Mouse (Mus musculus): ENCODE results near the gene Pus1.

The Pus1 gene

GRCm38 (mm10) chr5:110779998-110780760 lies at the start of gene Pus1:
TSS of gene Pus1 (minus strand) at chr5:110780659.
- DNase-seq (ENCODE audit: low read depth, low spot score), result peak; percentile 84

- DNase-seq (ENCODE audit: low read depth, low spot score), result no peak
Measured at GRCm38 (mm10) chr5:110827576-110827975, 47.1 kb upstream of the Pus1 start.

GRCm38 (mm10) chr5:110826781-110827495 lies 46.5 kb upstream of the Pus1 start:
- peak; percentile 53 for DNase-seq (ENCODE audit: low read depth, low spot score)

- DNase-seq (ENCODE audit: low read depth, low spot score), result no peak
Measured at GRCm38 (mm10) chr5:110824421-110824820, 44.0 kb upstream of the Pus1 start.

DNA sequence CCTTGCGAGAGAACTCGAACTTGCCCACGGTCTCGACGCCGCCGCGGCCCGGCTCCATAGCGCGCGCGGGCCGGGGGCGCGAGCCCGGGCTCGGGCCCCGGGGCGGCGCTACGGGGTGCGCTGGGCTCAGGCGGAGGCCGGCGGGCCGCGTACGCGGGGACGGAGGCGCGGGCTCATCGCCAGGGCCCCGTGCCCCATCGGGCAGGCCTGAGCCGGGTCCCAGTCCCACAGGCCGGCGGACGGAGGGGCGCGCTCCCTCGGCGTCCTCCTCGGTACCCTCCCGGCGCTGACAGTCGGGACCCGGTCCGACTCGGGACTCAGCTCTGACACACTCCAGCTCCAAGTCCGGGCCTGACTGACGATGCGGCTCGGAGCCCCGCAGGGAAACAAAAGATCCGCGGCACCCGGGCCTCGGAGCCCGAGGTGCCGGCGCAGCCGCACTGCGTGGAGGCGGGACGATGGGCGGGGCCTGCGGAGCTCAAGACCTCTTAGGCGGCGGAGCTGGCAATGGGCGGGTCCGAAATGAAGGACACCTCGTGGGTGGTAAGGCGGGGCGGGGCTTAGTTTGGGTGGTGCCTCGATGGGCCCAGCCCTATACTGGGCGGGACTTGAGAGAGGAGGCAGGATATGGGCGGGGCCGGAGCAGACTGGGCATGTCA lies 29.3 kb upstream of the Pus1 start, which contains the start of gene Ulk1:
Ulk1 (minus strand) TSS at position 431 of the 659 bp plus-strand sequence.
- DNase-seq (ENCODE audit: low read depth, low spot score), result peak; percentile 98

DNA sequence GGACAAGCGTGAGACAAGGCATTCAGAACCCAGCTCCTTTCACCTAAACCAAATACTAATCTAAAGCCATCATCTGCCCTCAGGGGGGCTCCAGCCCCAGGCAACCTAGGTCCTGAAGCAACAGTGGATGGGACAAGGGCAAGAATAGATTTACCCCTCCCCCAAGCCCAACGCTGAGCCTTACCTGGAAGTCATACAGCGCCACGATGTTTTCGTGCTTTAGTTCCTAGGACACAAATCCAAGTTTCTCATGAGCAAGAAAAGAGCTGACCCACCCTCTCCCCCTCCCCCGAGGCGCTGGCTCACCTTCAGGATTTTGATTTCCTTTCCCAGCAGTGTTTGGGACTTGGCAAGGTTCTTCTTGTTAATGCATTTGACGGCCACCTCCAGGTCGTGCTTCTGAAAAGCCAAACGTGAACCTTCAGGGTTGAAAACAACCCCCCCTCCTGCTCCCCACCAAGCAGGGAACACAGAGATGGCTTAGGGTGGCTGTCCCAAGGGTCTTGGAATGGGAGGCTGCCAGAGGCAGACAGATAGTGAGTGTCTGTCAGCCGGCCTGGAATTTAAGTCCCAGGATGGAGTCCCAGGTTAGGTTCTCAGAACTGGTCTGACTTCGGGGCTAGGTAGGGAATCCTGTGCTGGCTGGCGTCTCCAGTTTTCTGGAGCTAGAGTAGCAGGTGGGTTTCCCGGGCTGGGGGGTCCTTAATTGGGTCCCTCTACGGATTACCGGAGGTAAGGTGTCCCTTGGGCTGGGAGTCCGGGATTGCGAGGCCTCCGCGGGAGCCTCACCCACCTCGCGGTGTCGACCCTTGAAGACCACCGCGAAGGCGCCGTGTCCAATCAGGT lies 28.6 kb upstream of the Pus1 start:
- no peak for DNase-seq (ENCODE audit: low read depth, low spot score)

GRCm38 (mm10) chr5:110808061-110808631 lies 27.7 kb upstream of the Pus1 start:
- DNase-seq (ENCODE audit: low read depth, low spot score), result peak; percentile 52

DNA sequence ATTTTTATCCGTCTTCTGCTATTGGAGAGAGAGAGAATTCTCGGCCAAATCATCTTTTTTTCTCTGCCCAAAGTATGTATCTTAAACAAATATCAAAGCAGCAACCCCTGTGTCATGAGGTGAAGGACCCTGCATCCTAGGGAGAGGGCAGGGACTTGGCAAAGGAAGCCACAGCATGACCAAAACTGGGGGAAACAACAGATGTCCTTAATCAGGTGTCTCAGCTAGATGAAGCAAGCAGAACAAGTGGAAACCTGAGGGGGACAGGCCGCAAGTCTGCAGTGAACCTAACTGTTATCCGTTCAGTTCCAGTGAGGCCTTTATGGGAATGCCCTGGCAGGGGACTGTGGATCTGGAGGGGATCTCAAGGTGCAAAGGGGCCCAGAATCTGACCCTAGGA lies 27.0 kb upstream of the Pus1 start:
- DNase-seq (ENCODE audit: low read depth, low spot score), result no peak

GRCm38 (mm10) chr5:110806676-110807075 lies 26.2 kb upstream of the Pus1 start:
- DNase-seq (ENCODE audit: low read depth, low spot score), result no peak

- DNase-seq (ENCODE audit: low read depth, low spot score), result no peak
Measured at GRCm38 (mm10) chr5:110806154-110806553, 25.7 kb upstream of the Pus1 start.

DNA sequence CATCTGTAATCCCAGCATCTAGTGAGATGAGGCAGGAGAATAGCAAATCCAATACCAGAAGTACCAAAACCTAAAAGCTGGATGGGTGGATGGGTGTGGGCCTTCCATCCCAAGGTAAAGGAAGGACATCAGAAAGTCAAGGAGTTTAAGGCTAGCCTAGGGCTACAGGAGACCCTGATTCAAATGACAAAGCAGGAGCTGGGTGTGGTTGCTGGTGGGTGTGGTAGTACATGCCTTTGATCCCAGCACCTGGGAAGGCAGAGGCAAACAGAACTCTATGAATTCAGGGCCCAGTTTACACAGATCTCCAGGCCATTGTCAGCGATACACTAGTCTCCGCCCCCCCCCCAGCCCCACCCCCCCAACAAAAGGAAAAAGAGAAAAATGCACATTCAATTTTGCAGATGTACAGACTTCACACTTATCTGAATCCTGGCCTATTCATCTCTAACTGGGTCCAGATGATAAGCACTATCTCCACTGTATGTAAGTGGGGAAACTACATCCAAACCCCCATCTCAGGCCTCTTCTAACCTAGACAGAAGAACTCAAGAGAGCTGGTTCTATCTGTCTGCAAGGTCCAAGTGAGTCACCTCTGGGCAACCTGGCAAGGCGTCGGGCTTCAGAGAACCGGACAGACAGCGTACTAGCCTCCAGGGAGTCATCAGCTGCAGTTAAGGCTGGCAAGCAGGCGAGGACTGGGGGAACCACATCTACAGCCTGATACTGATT lies 23.7 kb upstream of the Pus1 start:
- DNase-seq (ENCODE audit: low read depth, low spot score), result no peak

- DNase-seq (ENCODE audit: low read depth, low spot score), result no peak
Measured at GRCm38 (mm10) chr5:110802809-110803208, 22.4 kb upstream of the Pus1 start.

DNA sequence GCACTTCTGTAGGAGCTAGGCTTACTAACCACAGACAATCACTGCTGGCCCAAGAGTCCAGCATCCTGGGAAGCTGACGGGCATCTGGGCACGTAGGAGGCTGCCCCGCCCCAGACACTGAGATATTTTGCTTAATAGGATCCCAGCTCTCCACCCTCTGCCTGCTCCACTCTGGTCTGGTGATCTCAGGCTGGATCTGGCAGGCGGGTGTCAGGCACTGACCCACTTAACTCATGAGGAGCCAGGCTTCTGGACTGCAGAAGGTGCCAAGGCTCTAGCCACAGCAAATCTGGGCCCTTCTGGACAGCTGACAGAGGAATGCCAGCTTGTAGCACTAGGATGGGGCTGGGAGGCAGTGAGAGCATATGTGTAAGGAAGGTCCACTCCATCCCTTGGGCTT lies 21.7 kb upstream of the Pus1 start:
- DNase-seq (ENCODE audit: low read depth, low spot score), result no peak

DNA sequence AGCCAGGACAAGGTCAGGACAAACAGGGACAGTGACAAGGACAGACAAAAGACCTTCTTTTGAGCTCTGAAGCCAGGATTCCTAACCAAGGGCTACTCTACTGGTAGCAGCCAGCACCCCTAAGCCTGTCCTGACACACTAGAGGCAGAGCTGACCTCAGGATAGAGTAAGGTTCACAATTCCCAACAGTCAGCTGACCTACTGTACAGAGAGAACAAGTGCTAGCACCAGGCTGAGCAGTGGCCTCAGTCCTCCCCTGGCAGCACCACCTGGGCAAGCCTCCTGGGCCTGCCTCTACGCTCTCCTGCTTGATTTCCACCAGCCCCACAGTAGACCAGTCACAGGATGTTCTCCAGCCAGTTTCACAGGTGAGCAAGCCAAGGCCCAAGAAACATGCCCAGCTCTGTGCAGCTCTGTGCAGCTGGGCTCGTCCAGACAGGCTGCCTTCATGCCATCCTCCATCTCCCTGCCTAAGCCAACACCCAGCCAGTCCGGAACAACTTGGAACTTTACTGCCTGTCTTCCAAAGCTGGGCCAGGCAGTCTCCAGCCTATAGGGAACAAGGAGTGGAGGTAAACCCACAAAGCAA lies 20.7 kb upstream of the Pus1 start:
- no peak for DNase-seq (ENCODE audit: low read depth, low spot score)

DNA sequence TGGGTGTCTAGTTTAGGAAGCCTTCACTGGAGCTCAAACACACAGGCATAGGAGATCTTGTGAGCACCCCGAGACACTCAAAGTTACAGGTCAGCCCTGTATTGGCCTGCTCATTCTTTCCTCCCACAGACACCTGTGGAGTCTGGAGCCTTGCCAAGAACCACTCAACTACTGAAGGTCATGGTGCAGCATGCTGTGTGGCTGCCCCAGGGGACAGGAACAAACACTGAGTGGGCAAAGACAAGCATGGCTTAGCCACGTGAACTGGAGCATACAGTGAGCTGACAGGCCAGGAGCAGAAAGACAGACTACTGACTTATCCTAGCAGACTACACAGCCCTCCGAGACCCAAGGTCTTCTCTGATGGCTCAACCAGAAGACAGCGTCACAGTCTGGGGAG lies 17.2 kb upstream of the Pus1 start:
- DNase-seq (ENCODE audit: low read depth, low spot score), result no peak

DNA sequence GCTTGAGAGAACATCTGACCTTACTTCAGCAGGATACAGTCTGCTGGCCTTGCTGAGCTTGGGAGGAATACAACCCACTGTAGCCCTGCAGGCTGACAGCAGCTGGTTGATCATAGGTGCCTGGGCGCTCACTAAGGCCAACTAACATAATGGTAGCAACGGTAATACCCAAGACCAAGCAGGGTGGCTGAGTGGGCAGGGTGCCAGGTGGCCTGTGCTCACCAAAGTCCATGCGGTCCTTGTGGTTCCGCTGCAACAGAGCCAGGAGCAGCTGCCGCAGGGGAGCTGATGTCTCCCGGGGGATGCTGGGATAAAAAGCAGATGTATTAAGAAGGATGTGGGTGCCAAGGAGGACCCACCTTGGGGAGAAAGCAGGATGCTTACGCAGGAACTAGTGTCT lies 13.9 kb upstream of the Pus1 start:
- no peak for DNase-seq (ENCODE audit: low read depth, low spot score)

DNA sequence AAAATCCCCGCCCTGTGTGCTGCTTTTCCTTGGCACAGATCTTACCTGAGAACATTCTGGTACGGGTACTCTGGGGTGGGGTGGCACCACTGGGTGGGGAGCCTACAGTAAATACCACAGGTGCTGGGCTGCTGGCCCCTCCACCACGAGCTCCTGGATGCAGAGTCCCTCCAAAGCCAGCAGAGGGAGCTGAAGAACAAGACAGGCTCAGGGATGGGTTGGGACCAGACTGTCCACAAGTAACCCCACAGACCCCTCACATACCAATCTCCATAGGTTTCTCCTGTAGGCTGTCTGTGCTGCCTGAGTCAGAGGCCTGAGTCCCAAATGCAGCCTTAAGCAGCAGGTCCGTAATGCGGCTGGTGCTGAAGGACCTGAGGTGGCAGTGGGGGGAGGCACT lies 8.2 kb upstream of the Pus1 start:
- no peak for DNase-seq (ENCODE audit: low read depth, low spot score)

- DNase-seq (ENCODE audit: low read depth, low spot score), result peak; percentile 44
Measured at GRCm38 (mm10) chr5:110786081-110786835, 5.8 kb upstream of the Pus1 start.

DNA sequence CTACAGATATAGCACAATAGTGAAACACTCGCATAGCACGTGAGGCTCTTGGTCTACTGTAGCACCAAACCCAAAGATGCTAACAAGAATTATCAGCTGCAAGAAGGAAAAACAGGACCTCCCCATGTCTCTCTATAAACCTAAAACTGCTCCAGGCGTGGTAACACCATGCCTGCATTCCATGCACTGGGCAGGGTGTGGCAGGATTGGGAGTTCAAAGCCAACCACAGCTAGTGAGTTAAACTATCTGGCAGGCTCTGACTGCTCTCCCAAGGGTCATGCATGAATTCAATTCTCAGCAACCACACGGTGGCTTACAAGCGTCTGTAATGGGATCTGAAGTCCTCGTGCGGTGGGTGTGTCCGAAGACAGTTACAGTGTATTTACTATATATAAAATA lies 2.7 kb upstream of the Pus1 start:
- DNase-seq (ENCODE audit: low read depth, low spot score), result no peak

Measured in telencephalon, adult 2 months (tissue).